Mouse (Mus musculus): ENCODE data around the gene Kcns1. TPM values are rescaled to one million over a fixed set of nuclear protein-coding genes. Genes with fewer than 3 reads are reported as not detected.
A peak's percentile ranks its signal among the peaks of the same experiment; 100 is the strongest.

Kcns1 gene
- polyA plus RNA-seq, 1 experiment from 2014 or later, result not detected

GRCm38 (mm10) chr2:164144541-164144940 lies 26.4 kb downstream of the Kcns1 start:
- in situ Hi-C loops (cut with MboI; ENCODE audit: low pct_unique_long_range_greater_than_20kb), result no loop called here
- POLR2A ChIA-PET, result no interaction called here
- DNase-seq (ENCODE audit: low read depth, low spot score) (no peak), ATAC-seq (no peak)
- CTCF ChIA-PET, result interaction anchor here (0.9 to 1.5 kb wide), 2 partner anchors 13 to 245 kb away, joined by 3 to 5 read pairs; partner anchors contain the start of gene Slpi
- H3K27me3 ChIP-seq, result no peaks in the 10 kb centered on the region
- no peak for TF ChIP-seq CTCF (IDR thresholded peaks at IDR 0.05)

GRCm38 (mm10) chr2:164144025-164144424 lies 26.9 kb downstream of the Kcns1 start:
- in situ Hi-C loops (cut with MboI; ENCODE audit: low pct_unique_long_range_greater_than_20kb), result no loop called here
- no peaks in the 10 kb centered on the region for H3K27me3 ChIP-seq
- DNase-seq (ENCODE audit: low read depth, low spot score) (no peak), ATAC-seq (no peak)
- ChIA-PET CTCF (interaction anchor here (1.5 kb wide), 1 partner anchor 246 kb away, joined by 5 read pairs; the partner anchor contains the start of gene Slpi), POLR2A (no interaction called here)
- TF ChIP-seq CTCF (IDR thresholded peaks at IDR 0.05), result no peak

- ATAC-seq, result no peak
- in situ Hi-C loops (cut with MboI; ENCODE audit: low pct_unique_long_range_greater_than_20kb), result no loop called here
- DNase-seq (ENCODE audit: low read depth, low spot score), result no peak
- no peaks in the 10 kb centered on the region for H3K27me3 ChIP-seq
- ChIA-PET POLR2A (no interaction called here), CTCF (interaction anchor here (1.2 to 1.3 kb wide), 2 partner anchors 34 to 37 kb away, joined by 3 read pairs; no protein-coding TSS in a partner anchor)
- no peak for TF ChIP-seq CTCF (IDR thresholded peaks at IDR 0.05)
These were observed 28.9 kb downstream of the Kcns1 start for GRCm38 (mm10) chr2:164142021-164142420.

- ChIA-PET CTCF (interaction anchor here (1.1 to 1.2 kb wide), 3 partner anchors 11 to 252 kb away, joined by 3 to 4 read pairs (median 4); partner anchors contain the start of gene Slpi), POLR2A (no interaction called here)
- H3K27me3 ChIP-seq, result no peaks in the 10 kb centered on the region
- in situ Hi-C loops (cut with MboI; ENCODE audit: low pct_unique_long_range_greater_than_20kb), result loop anchor here (10.0 kb wide), 2 partner anchors 197 to 247 kb away; partner anchors contain the start of genes Slpi and Svs5
- ATAC-seq, result no peak
- no peak for DNase-seq (ENCODE audit: low read depth, low spot score)
- TF ChIP-seq CTCF (IDR thresholded peaks at IDR 0.05), result no peak
These were observed 33.2 kb downstream of the Kcns1 start for GRCm38 (mm10) chr2:164137754-164138153.

- DNase-seq (ENCODE audit: low read depth, low spot score) (no peak), ATAC-seq (no peak)
- POLR2A ChIA-PET, result interaction anchor here (0.6 kb wide), 1 partner anchor 273 kb away, joined by 3 read pairs; no protein-coding TSS in a partner anchor
- CTCF ChIA-PET, result interaction anchor here (0.9 to 1.2 kb wide), 4 partner anchors 10 to 44 kb away, joined by 3 to 6 read pairs (median 4); no protein-coding TSS in a partner anchor
- peak; percentile 58 for TF ChIP-seq CTCF (IDR thresholded peaks at IDR 0.05)
- in situ Hi-C loops (cut with MboI; ENCODE audit: low pct_unique_long_range_greater_than_20kb), result loop anchor here (10.0 kb wide), 2 partner anchors 198 to 248 kb away; partner anchors contain the start of genes Slpi and Svs5
- no peaks in the 10 kb centered on the region for H3K27me3 ChIP-seq
These were observed 34.5 kb downstream of the Kcns1 start for GRCm38 (mm10) chr2:164136393-164136792.

- DNase-seq (ENCODE audit: low read depth, low spot score), result no peak
- ChIA-PET POLR2A (no interaction called here), CTCF (interaction anchor here (1.4 to 2.2 kb wide), 3 partner anchors 9 to 270 kb away, joined by 3 to 11 read pairs (median 4); partner anchors contain the start of gene Matn4)
- in situ Hi-C loops (cut with MboI; ENCODE audit: low pct_unique_long_range_greater_than_20kb), result loop anchor here (10.0 kb wide), 2 partner anchors 199 to 249 kb away; partner anchors contain the start of genes Slpi and Svs5
- no peaks in the 10 kb centered on the region for H3K27me3 ChIP-seq
- no peak for ATAC-seq
- TF ChIP-seq CTCF (IDR thresholded peaks at IDR 0.05), result no peak
These were observed 35.5 kb downstream of the Kcns1 start for GRCm38 (mm10) chr2:164135367-164135766.

GRCm38 (mm10) chr2:164134563-164134962 lies 36.4 kb downstream of the Kcns1 start:
- peak; percentile 76 for TF ChIP-seq CTCF (IDR thresholded peaks at IDR 0.05)
- ChIA-PET POLR2A (no interaction called here), CTCF (interaction anchor here (1.4 to 2.2 kb wide), 4 partner anchors 8 to 271 kb away, joined by 3 to 11 read pairs (median 4); partner anchors contain the start of gene Matn4)
- in situ Hi-C loops (cut with MboI; ENCODE audit: low pct_unique_long_range_greater_than_20kb), result loop anchor here (10.0 kb wide), 2 partner anchors 200 to 250 kb away; partner anchors contain the start of genes Slpi and Svs5
- DNase-seq (ENCODE audit: low read depth, low spot score), result no peak
- H3K27me3 ChIP-seq, result no peaks in the 10 kb centered on the region
- ATAC-seq, result no peak

GRCm38 (mm10) chr2:164131586-164131985 lies 39.3 kb downstream of the Kcns1 start:
- in situ Hi-C loops (cut with MboI; ENCODE audit: low pct_unique_long_range_greater_than_20kb), result loop anchor here (10.0 kb wide), 2 partner anchors 203 to 253 kb away; partner anchors contain the start of genes Slpi and Svs5
- no peak for DNase-seq (ENCODE audit: low read depth, low spot score)
- ATAC-seq, result no peak
- TF ChIP-seq CTCF (IDR thresholded peaks at IDR 0.05), result no peak
- POLR2A ChIA-PET, result no interaction called here
- no peaks in the 10 kb centered on the region for H3K27me3 ChIP-seq
- CTCF ChIA-PET, result no interaction called here

GRCm38 (mm10) chr2:164128576-164129411 lies 42.1 kb downstream of the Kcns1 start:
- no peaks in the 10 kb centered on the region for H3K27me3 ChIP-seq
- no peak for TF ChIP-seq CTCF (IDR thresholded peaks at IDR 0.05)
- POLR2A ChIA-PET, result interaction anchor here (0.5 kb wide), 1 partner anchor 220 kb away, joined by 3 read pairs; no protein-coding TSS in a partner anchor
- CTCF ChIA-PET, result no interaction called here
- no peak for DNase-seq (ENCODE audit: low read depth, low spot score)
- no peak for ATAC-seq
- in situ Hi-C loops (cut with MboI; ENCODE audit: low pct_unique_long_range_greater_than_20kb), result no loop called here

GRCm38 (mm10) chr2:164127297-164127696 lies 43.6 kb downstream of the Kcns1 start:
- DNase-seq (ENCODE audit: low read depth, low spot score) (no peak), ATAC-seq (no peak)
- POLR2A ChIA-PET, result no interaction called here
- CTCF ChIA-PET, result interaction anchor here (0.7 to 3.6 kb wide), 11 partner anchors 8 to 262 kb away, joined by 3 to 21 read pairs (median 4); partner anchors contain the start of gene Slpi
- no peak for TF ChIP-seq CTCF (IDR thresholded peaks at IDR 0.05)
- H3K27me3 ChIP-seq, result no peaks in the 10 kb centered on the region
- in situ Hi-C loops (cut with MboI; ENCODE audit: low pct_unique_long_range_greater_than_20kb), result no loop called here

Measured in Patski (cell line).